Comparison of ENCODE assay signal across 8 mouse cellular contexts in genomic region chr1:190881422-190881821, GRCm38 (mm10). TPM values are rescaled to one million over a fixed set of nuclear protein-coding genes. Genes with fewer than 3 reads are reported as not detected.
DNase-seq lines count a peak whose midpoint lies in the region; ATAC-seq and TF ChIP-seq lines count a peak whose summit lies in the region.

No protein-coding gene starts in this region.

- dilution Hi-C loops in CH12.LX (cut with MboI; ENCODE audit: extremely low pct_ligation_motif_present, extremely low pct_unique_long_range_greater_than_20kb, low sequenced_read_pairs): no loop called here

- H3K36me3 ChIP-seq in hindbrain, embryonic 11.5 days (ENCODE audit: control insufficient read depth, insufficient read depth, low read length): no peaks in the 10 kb centered on the region
- peaks cover 51% of the 10 kb centered on the region for H3K36me3 ChIP-seq in hindbrain, embryonic 13.5 days
- peaks cover 20 to 67% of the 10 kb centered on the region in 2 experiments for H3K36me3 ChIP-seq in CH12.LX (replicated peaks in 1 of 2; ENCODE audit: control insufficient read depth in 1 of 2, insufficient read depth in 1 of 2, low read length in 1 of 2)
- H3K36me3 ChIP-seq in midbrain, embryonic 11.5 days (ENCODE audit: control insufficient read depth, insufficient read depth, low read length): peaks cover 4% of the 10 kb centered on the region; the same call in 1 of the 2 replicates

- DNase-seq in hindbrain, embryonic 11.5 days (ENCODE audit: low spot score): peak; percentile 83
- DNase-seq in CH12.LX (ENCODE audit: extremely low read depth): peak; percentile 77
- DNase-seq in adrenal gland, postnatal 36 days: peak; percentile 46 to 67
- DNase-seq in kidney, postnatal 4 days: peak; percentile 59 to 72
- peak; percentile 96 for DNase-seq in midbrain, embryonic 11.5 days (ENCODE audit: low spot score, missing footprints)
- peak; percentile 14 for DNase-seq in testis, postnatal 14 days (ENCODE audit: low spot score)

- H3K9me3 ChIP-seq in hindbrain, embryonic 11.5 days (ENCODE audit: control insufficient read depth, low read length): no peaks in the 10 kb centered on the region
- H3K9me3 ChIP-seq in hindbrain, embryonic 13.5 days: no peaks in the 10 kb centered on the region
- H3K9me3 ChIP-seq in CH12.LX (replicated peaks; ENCODE audit: low read length): no peaks in the 10 kb centered on the region
- no peaks in the 10 kb centered on the region for H3K9me3 ChIP-seq in midbrain, embryonic 11.5 days (ENCODE audit: control insufficient read depth, low read length)

- no peak for ATAC-seq in hindbrain, embryonic 11.5 days (ENCODE audit: low FRiP score)
- ATAC-seq in hindbrain, embryonic 13.5 days (ENCODE audit: low FRiP score): no peak
- peak; percentile 75 for ATAC-seq in erythroblast, adult 5-6 weeks (replicated peaks; ENCODE audit: low FRiP score, poor library complexity, severe bottlenecking)
- ATAC-seq in midbrain, embryonic 11.5 days (ENCODE audit: low FRiP score): 0 out of 2 replicates have a peak, but pooled peaks have one; percentile 42

- H3K4me1 ChIP-seq in hindbrain, embryonic 11.5 days (replicated peaks; ENCODE audit: control insufficient read depth, insufficient read depth, low read length): no peaks in the 10 kb centered on the region
- H3K4me1 ChIP-seq in hindbrain, embryonic 13.5 days (replicated peaks): no peaks in the 10 kb centered on the region
- H3K4me1 ChIP-seq in CH12.LX (ENCODE audit: control insufficient read depth in 1 of 2, insufficient read depth in 2 of 2): peaks cover 0 to 6% of the 10 kb centered on the region in 2 experiments; a peak in 1 of 4 replicates
- no peaks in the 10 kb centered on the region for H3K4me1 ChIP-seq in midbrain, embryonic 11.5 days (ENCODE audit: control insufficient read depth, insufficient read depth, low read length)

- TF ChIP-seq EP300 in CH12.LX (IDR thresholded peaks at IDR 0.05; ENCODE audit: low read length): no peak

- no peak overlapping the region for H3K27ac ChIP-seq in hindbrain, embryonic 11.5 days (ENCODE audit: low read depth, low read length)
- no peak overlapping the region for H3K27ac ChIP-seq in hindbrain, embryonic 13.5 days
- no peak overlapping the region for H3K27ac ChIP-seq in CH12.LX (ENCODE audit: insufficient read depth, low read depth)
- H3K27ac ChIP-seq in midbrain, embryonic 11.5 days (ENCODE audit: low read depth, low read length): no peak overlapping the region

- no peak overlapping the region for H3K4me3 ChIP-seq in hindbrain, embryonic 11.5 days (ENCODE audit: low read depth, low read length)
- H3K4me3 ChIP-seq in hindbrain, embryonic 13.5 days: no peak overlapping the region
- no peak overlapping the region for H3K4me3 ChIP-seq in CH12.LX (replicated peaks in 1 of 3; ENCODE audit: low read depth in 2 of 3, low read length in 2 of 3, poor library complexity in 1 of 3)
- no peak overlapping the region for H3K4me3 ChIP-seq in midbrain, embryonic 11.5 days (ENCODE audit: low read depth, low read length)

- TF ChIP-seq RAD21 in CH12.LX (IDR thresholded peaks at IDR 0.05; ENCODE audit: low read depth, low read length): peak; percentile 66

- no peak overlapping the region for H3K4me2 ChIP-seq in hindbrain, embryonic 11.5 days (replicated peaks; ENCODE audit: low read depth, low read length)
- H3K4me2 ChIP-seq in hindbrain, embryonic 13.5 days: no peak overlapping the region
- H3K4me2 ChIP-seq in CH12.LX (ENCODE audit: insufficient read depth, low read depth, poor library complexity, severe bottlenecking): no peak overlapping the region
- H3K4me2 ChIP-seq in midbrain, embryonic 11.5 days: no peak overlapping the region

- TF ChIP-seq POLR2A in CH12.LX (IDR thresholded peaks at IDR 0.05; ENCODE audit: low read depth, low read length): no peak

- in situ Hi-C loops in CH12.LX (cut with MboI; ENCODE audit: low pct_ligation_motif_present, low pct_unique_long_range_greater_than_20kb, low sequenced_read_pairs): no loop called here

- no peak overlapping the region for H3K9ac ChIP-seq in hindbrain, embryonic 11.5 days (ENCODE audit: low read depth, low read length)
- H3K9ac ChIP-seq in hindbrain, embryonic 13.5 days: no peak overlapping the region
- H3K9ac ChIP-seq in CH12.LX (ENCODE audit: insufficient read depth, low read depth): no peak overlapping the region
- no peak overlapping the region for H3K9ac ChIP-seq in midbrain, embryonic 11.5 days (ENCODE audit: low read length)

- TF ChIP-seq CTCF in CH12.LX (conservative IDR thresholded peaks at IDR 0.05 in 1 of 2, IDR thresholded peaks at IDR 0.05 in 1 of 2; ENCODE audit: low read depth in 2 of 2, low read length in 2 of 2): peak; percentile 64 to 78

- no peaks in the 10 kb centered on the region for H3K27me3 ChIP-seq in hindbrain, embryonic 11.5 days (ENCODE audit: control insufficient read depth, insufficient read depth, low read length)
- no peaks in the 10 kb centered on the region for H3K27me3 ChIP-seq in hindbrain, embryonic 13.5 days
- H3K27me3 ChIP-seq in CH12.LX (replicated peaks): no peaks in the 10 kb centered on the region
- H3K27me3 ChIP-seq in midbrain, embryonic 11.5 days (ENCODE audit: control insufficient read depth, insufficient read depth, low read length): no peaks in the 10 kb centered on the region

- no peaks in the 10 kb centered on the region for H3K79me2 ChIP-seq in CH12.LX (replicated peaks; ENCODE audit: control insufficient read depth, extremely low read depth, insufficient read depth, poor library complexity, severe bottlenecking)

- 4% methylated on average over 2 of the region's 2 CpGs for WGBS in hindbrain, embryonic 11.5 days
- 2% methylated on average over 2 of the region's 2 CpGs for WGBS in hindbrain, embryonic 13.5 days
- WGBS in midbrain, embryonic 11.5 days: 3% methylated on average over 2 of the region's 2 CpGs

TF ChIP-seq in CH12.LX, 34 proteins besides CTCF, POLR2A, EP300 and RAD21:
- peak; percentile 80 for TF ChIP-seq SMC3 (IDR thresholded peaks at IDR 0.05; ENCODE audit: low read depth, low read length)
- TF ChIP-seq GABPA (IDR thresholded peaks at IDR 0.05; ENCODE audit: insufficient replicate concordance, low read depth, low read length): no peak
TF ChIP-seq in CH12.LX: peak in this region for 1.

RNA-seq across cellular contexts. Expression of gene Rps6kc1, which starts 30.1 kb away (rescaled TPM):
- polyA plus RNA-seq in hindbrain, embryonic 11.5 days (2014; fragmentation: Nextera tagmentation; extraction: Ambion mirVana): 19.0 and 21.2 TPM in 2 replicates
- 28.6 and 29.5 TPM in 2 replicates for polyA plus RNA-seq in hindbrain, embryonic 13.5 days (2015; fragmentation: Nextera tagmentation; extraction: Ambion mirVana)
- 12.5 and 14.0 TPM in 2 replicates for total RNA-seq in CH12.LX (2012; rRNA removed)
- 7.2 and 7.8 TPM in 2 replicates for total RNA-seq in CH12.LX (2014; rRNA removed)
- 16.0 and 18.0 TPM in 2 replicates for polyA plus RNA-seq in CH12.LX (2012; ENCODE audit: insufficient read length, low read depth)
- 10 to 100 TPM; 27.8 to 31.0 TPM for total RNA-seq in adrenal gland, postnatal 36 days (2021)
- 0.19 and 4.0 TPM in 2 replicates for total RNA-seq in erythroblast, adult 5-6 weeks (2015; ENCODE audit: low replicate concordance)
- 4.2 and 4.6 TPM in 2 replicates for total RNA-seq in erythroblast, adult 5-6 weeks (2017; ENCODE audit: low replicate concordance)
- 19.5 and 20.1 TPM in 2 replicates for polyA plus RNA-seq in midbrain, embryonic 11.5 days (2014; fragmentation: Nextera tagmentation; extraction: Ambion mirVana)

RNA-seq across cellular contexts. Expression of gene Angel2, which starts 43.5 kb away (rescaled TPM):
- 58.4 and 63.3 TPM in 2 replicates for polyA plus RNA-seq in hindbrain, embryonic 11.5 days (2014; fragmentation: Nextera tagmentation; extraction: Ambion mirVana)
- 55.4 and 57.0 TPM in 2 replicates for polyA plus RNA-seq in hindbrain, embryonic 13.5 days (2015; fragmentation: Nextera tagmentation; extraction: Ambion mirVana)
- 24.4 and 25.3 TPM in 2 replicates for total RNA-seq in CH12.LX (2012; rRNA removed)
- total RNA-seq in CH12.LX (2014; rRNA removed): 49.9 and 53.6 TPM in 2 replicates
- polyA plus RNA-seq in CH12.LX (2012; ENCODE audit: insufficient read length, low read depth): 34.2 and 34.8 TPM in 2 replicates
- 10 to 100 TPM; 44.0 to 54.1 TPM for total RNA-seq in adrenal gland, postnatal 36 days (2021)
- 4.2 and 12.1 TPM in 2 replicates for total RNA-seq in erythroblast, adult 5-6 weeks (2015; ENCODE audit: low replicate concordance)
- total RNA-seq in erythroblast, adult 5-6 weeks (2017; ENCODE audit: low replicate concordance): 8.9 and 12.6 TPM in 2 replicates
- 65.5 and 65.7 TPM in 2 replicates for polyA plus RNA-seq in midbrain, embryonic 11.5 days (2014; fragmentation: Nextera tagmentation; extraction: Ambion mirVana)

Comparison
In these comparisons a context has a peak if more than half of its experiments do, and no peak if none do; other contexts are left out.
1. ATAC-seq: peak in erythroblast, adult 5-6 weeks (single experiment) and midbrain, embryonic 11.5 days (single experiment); none in hindbrain, embryonic 11.5 days (single experiment) and hindbrain, embryonic 13.5 days (single experiment).
2. DNase-seq: peak in every context shown above with its lines; median percentile 96 in midbrain, embryonic 11.5 days; 83 in hindbrain, embryonic 11.5 days; 77 in CH12.LX; 66 in kidney, postnatal 4 days; 56 in adrenal gland, postnatal 36 days; 14 in testis, postnatal 14 days.